Mouse (Mus musculus): Measurements from ENCODE around the gene Gm20388. TPM values are rescaled to one million over a fixed set of nuclear protein-coding genes. Genes with fewer than 3 reads are reported as not detected.

Gene Gm20388
- polyA plus RNA-seq, 1 experiment from 2014 or later = not detected

DNA sequence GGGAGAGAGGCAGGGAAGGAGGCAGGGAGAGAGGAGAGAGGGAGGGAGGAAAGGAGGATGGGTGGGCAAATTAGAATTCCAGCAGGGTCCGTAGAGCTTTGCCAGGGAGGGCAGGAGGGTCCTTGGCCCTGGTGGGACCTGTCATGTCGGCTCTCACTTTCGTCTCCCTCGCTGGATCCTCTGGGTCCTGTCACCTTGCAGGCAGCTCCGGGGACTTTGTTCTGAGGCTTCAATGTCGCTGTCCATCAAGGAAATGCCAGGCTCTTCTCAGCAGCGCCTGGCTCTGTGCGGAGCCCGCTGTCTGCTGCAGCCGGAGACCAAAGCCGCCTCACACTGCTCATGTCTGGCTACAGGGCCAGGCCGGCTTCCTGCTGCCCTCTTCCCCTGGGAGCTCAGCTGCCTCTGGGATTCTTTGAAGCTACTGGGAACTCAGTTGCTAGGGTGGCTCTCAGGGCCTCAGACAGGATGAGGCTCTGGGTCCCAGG, 896.2 kb downstream of the Gm20388 start:
- no peak overlapping the region for H3K9ac ChIP-seq (ENCODE audit: low read depth, low read length)
- no peak for ATAC-seq (ENCODE audit: low FRiP score, low TSS enrichment)
- H3K4me1 ChIP-seq (ENCODE audit: control insufficient read depth, insufficient read depth, low read length) = peaks cover 10% of the 10 kb centered on the region; the same call in 1 of the 2 replicates
- WGBS = 60% methylated on average over 12 of the region's 12 CpGs
- H3K27me3 ChIP-seq (ENCODE audit: control insufficient read depth, insufficient read depth, low read length) = 0 out of 2 replicates have a peak, but pooled peaks cover 9% of the 10 kb centered on the region
- no peaks in the 10 kb centered on the region for H3K9me3 ChIP-seq (ENCODE audit: control insufficient read depth, low read length)
- no peaks in the 10 kb centered on the region for H3K36me3 ChIP-seq (ENCODE audit: control insufficient read depth, insufficient read depth, low read length)
- H3K27ac ChIP-seq (ENCODE audit: low read depth, low read length) = no peak overlapping the region
- H3K4me2 ChIP-seq (replicated peaks; ENCODE audit: low read depth, low read length) = no peak overlapping the region
- H3K4me3 ChIP-seq (ENCODE audit: low read length) = no peak overlapping the region

DNA sequence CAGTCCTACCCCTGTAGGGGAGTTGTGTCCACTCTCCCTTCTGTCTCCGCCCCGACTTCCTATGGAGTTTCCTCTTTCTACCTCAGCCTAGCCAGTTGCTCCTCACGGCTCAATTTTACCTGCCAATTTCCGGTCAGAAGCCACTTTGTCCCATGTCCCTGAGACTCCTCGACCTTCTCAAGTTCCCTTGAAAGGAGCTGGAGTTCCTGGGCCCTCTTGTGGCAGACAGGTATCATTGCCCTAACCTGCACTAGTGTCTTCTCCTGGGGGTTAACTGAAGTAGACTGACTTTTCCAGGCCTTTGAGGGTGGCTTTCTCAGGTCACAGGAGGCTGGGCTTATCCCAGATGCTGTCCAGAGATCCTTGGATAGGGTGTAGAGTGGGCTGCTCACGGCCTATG, 897.1 kb downstream of the Gm20388 start:
- Histone ChIP-seq H3K27me3 (ENCODE audit: control insufficient read depth, insufficient read depth, low read length) (0 out of 2 replicates have a peak, but pooled peaks cover 9% of the 10 kb centered on the region), H3K9me3 (ENCODE audit: control insufficient read depth, low read length) (no peaks in the 10 kb centered on the region), H3K27ac (ENCODE audit: low read depth, low read length) (no peak overlapping the region), H3K9ac (ENCODE audit: low read depth, low read length) (no peak overlapping the region), H3K4me1 (ENCODE audit: control insufficient read depth, insufficient read depth, low read length) (peaks cover 10% of the 10 kb centered on the region; the same call in 1 of the 2 replicates), H3K36me3 (ENCODE audit: control insufficient read depth, insufficient read depth, low read length) (no peaks in the 10 kb centered on the region), H3K4me3 (ENCODE audit: low read length) (no peak overlapping the region), H3K4me2 (replicated peaks; ENCODE audit: low read depth, low read length) (no peak overlapping the region)
- ATAC-seq (ENCODE audit: low FRiP score, low TSS enrichment) = no peak
- 42% methylated on average over 6 of the region's 6 CpGs for WGBS

DNA sequence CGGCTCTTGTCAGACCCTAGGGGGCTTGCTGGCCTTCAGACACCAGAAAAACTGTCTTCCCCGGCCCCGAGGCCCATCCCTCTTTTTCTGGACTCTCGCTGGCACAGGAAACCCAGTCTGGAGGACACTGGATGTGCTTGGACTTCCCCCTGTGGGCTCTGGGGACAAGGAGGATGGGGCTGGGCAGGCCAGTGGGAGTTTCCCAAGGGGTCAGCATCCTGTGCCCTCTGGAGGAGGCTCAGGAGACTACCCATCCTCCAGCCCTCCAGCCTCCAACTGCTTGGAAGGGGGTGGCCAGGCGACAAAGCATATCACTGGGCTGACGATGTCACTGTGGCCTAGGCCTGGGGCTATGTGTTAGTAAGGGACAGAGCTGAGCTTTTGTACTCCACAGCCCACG, 898.4 kb downstream of the Gm20388 start:
- H3K9ac ChIP-seq (ENCODE audit: low read depth, low read length) = no peak overlapping the region
- no peaks in the 10 kb centered on the region for H3K36me3 ChIP-seq (ENCODE audit: control insufficient read depth, insufficient read depth, low read length)
- no peak for ATAC-seq (ENCODE audit: low FRiP score, low TSS enrichment)
- H3K4me2 ChIP-seq (replicated peaks; ENCODE audit: low read depth, low read length) = no peak overlapping the region
- 48% methylated on average over 7 of the region's 7 CpGs for WGBS
- H3K27ac ChIP-seq (ENCODE audit: low read depth, low read length) = no peak overlapping the region
- H3K9me3 ChIP-seq (ENCODE audit: control insufficient read depth, low read length) = no peaks in the 10 kb centered on the region
- no peak overlapping the region for H3K4me3 ChIP-seq (ENCODE audit: low read length)
- peaks cover 9% of the 10 kb centered on the region; the same call in 1 of the 2 replicates for H3K4me1 ChIP-seq (ENCODE audit: control insufficient read depth, insufficient read depth, low read length)
- H3K27me3 ChIP-seq (ENCODE audit: control insufficient read depth, insufficient read depth, low read length) = 0 out of 2 replicates have a peak, but pooled peaks cover 9% of the 10 kb centered on the region

DNA sequence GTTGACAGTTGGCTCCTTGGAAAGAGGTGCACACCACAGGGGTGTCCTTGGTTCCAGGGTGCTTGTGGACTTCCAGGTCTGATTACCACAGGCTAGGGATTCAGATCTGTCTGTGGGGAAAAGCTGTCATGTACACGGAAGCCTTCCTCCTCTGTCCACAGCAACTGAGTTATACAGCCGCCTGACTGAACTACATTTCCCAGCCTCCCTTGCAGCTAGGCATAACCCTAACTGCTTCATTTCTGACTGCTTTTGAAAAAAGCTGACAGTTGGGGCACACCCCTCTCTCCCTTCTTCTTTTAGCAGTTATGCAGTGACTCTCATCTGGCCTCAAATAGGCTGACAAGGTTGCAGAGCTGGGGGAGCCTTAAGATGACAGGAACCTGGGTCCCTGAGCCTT, 901.3 kb downstream of the Gm20388 start:
- H3K9me3 ChIP-seq (ENCODE audit: control insufficient read depth, low read length) = no peaks in the 10 kb centered on the region
- H3K4me3 ChIP-seq (ENCODE audit: low read length) = no peak overlapping the region
- no peaks in the 10 kb centered on the region for H3K36me3 ChIP-seq (ENCODE audit: control insufficient read depth, insufficient read depth, low read length)
- H3K4me1 ChIP-seq (ENCODE audit: control insufficient read depth, insufficient read depth, low read length) = 0 out of 2 replicates have a peak, but pooled peaks cover 4% of the 10 kb centered on the region
- no peak for ATAC-seq (ENCODE audit: low FRiP score, low TSS enrichment)
- H3K9ac ChIP-seq (ENCODE audit: low read depth, low read length) = no peak overlapping the region
- no peak overlapping the region for H3K4me2 ChIP-seq (replicated peaks; ENCODE audit: low read depth, low read length)
- H3K27me3 ChIP-seq (ENCODE audit: control insufficient read depth, insufficient read depth, low read length) = 0 out of 2 replicates have a peak, but pooled peaks cover 1% of the 10 kb centered on the region
- no peak overlapping the region for H3K27ac ChIP-seq (ENCODE audit: low read depth, low read length)
- 80% methylated on average over 2 of the region's 2 CpGs for WGBS

DNA sequence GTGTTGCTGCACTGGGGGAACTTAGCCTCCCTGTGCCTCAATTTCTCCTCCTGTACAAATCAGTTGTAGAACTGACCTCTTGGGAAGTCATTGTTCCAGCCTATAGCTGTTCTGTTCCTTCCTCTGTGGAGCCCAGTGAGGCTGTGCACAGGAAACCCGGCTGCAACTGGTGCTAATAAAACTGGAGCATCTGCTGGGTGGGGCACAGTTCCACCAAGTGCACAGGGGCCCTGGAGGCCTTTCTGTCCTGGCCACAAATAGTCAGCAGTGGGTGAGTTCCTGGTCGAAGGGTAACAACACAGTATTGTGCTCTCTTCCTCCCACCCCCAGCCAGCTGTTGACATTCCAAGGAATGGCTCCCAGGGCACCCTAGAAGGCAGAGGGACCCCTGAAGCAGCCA, 902.4 kb downstream of the Gm20388 start:
- no peaks in the 10 kb centered on the region for H3K9me3 ChIP-seq (ENCODE audit: control insufficient read depth, low read length)
- H3K4me3 ChIP-seq (ENCODE audit: low read length) = no peak overlapping the region
- H3K27ac ChIP-seq (ENCODE audit: low read depth, low read length) = no peak overlapping the region
- no peak overlapping the region for H3K4me2 ChIP-seq (replicated peaks; ENCODE audit: low read depth, low read length)
- H3K36me3 ChIP-seq (ENCODE audit: control insufficient read depth, insufficient read depth, low read length) = no peaks in the 10 kb centered on the region
- ATAC-seq (ENCODE audit: low FRiP score, low TSS enrichment) = no peak
- H3K9ac ChIP-seq (ENCODE audit: low read depth, low read length) = no peak overlapping the region
- H3K27me3 ChIP-seq (ENCODE audit: control insufficient read depth, insufficient read depth, low read length) = 0 out of 2 replicates have a peak, but pooled peaks cover 3% of the 10 kb centered on the region
- no peaks in the 10 kb centered on the region for H3K4me1 ChIP-seq (ENCODE audit: control insufficient read depth, insufficient read depth, low read length)
- 46% methylated on average over 2 of the region's 2 CpGs for WGBS

DNA sequence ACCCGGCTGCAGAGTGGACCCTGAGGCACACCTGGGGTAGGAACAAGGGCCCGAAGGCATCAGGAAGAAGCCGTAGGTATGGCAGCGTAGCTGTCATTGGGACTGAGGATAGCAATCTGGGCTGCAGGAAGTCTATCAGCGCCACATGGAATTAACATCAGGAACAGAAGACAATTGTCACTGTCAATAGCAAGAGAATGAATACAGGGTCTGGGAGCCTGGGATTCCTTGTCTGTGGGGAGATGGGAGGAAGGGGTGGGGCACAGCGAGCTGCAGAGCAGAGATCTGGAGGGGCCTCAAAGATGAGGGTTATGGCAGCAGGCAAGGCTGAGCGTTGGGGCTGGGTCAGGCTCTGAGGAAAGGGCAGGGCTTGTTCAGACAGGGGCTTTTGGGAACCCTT, 903.2 kb downstream of the Gm20388 start:
- no peaks in the 10 kb centered on the region for H3K4me1 ChIP-seq (ENCODE audit: control insufficient read depth, insufficient read depth, low read length)
- ATAC-seq (ENCODE audit: low FRiP score, low TSS enrichment) = no peak
- no peak overlapping the region for H3K4me2 ChIP-seq (replicated peaks; ENCODE audit: low read depth, low read length)
- no peaks in the 10 kb centered on the region for H3K9me3 ChIP-seq (ENCODE audit: control insufficient read depth, low read length)
- no peak overlapping the region for H3K4me3 ChIP-seq (ENCODE audit: low read length)
- 82% methylated on average over 7 of the region's 7 CpGs for WGBS
- no peaks in the 10 kb centered on the region for H3K36me3 ChIP-seq (ENCODE audit: control insufficient read depth, insufficient read depth, low read length)
- no peak overlapping the region for H3K9ac ChIP-seq (ENCODE audit: low read depth, low read length)
- no peak overlapping the region for H3K27ac ChIP-seq (ENCODE audit: low read depth, low read length)
- 0 out of 2 replicates have a peak, but pooled peaks cover 4% of the 10 kb centered on the region for H3K27me3 ChIP-seq (ENCODE audit: control insufficient read depth, insufficient read depth, low read length)

DNA sequence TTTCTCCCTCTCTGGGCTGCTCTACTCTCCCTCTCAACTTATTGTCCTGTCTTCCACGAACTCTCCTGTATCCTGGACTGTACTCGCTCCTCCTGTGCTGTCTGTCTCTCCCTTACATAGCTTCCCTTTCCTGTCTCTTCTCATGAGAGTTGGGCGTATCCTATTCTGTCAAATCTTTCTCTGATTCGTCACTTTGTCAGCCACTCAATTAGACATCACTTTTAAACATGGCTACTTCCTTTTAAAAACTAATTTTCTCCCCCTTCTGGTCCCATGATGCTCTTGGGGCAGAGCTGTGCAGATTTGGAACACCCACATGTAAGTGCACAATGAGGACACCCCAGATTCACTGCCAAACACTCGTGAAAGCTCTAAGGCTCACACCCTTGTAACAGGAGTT, 905.7 kb downstream of the Gm20388 start:
- Histone ChIP-seq H3K4me2 (replicated peaks; ENCODE audit: low read depth, low read length) (no peak overlapping the region), H3K36me3 (ENCODE audit: control insufficient read depth, insufficient read depth, low read length) (no peaks in the 10 kb centered on the region), H3K27ac (ENCODE audit: low read depth, low read length) (no peak overlapping the region), H3K4me3 (ENCODE audit: low read length) (no peak overlapping the region), H3K4me1 (ENCODE audit: control insufficient read depth, insufficient read depth, low read length) (no peaks in the 10 kb centered on the region), H3K9ac (ENCODE audit: low read depth, low read length) (no peak overlapping the region), H3K9me3 (ENCODE audit: control insufficient read depth, low read length) (no peaks in the 10 kb centered on the region), H3K27me3 (ENCODE audit: control insufficient read depth, insufficient read depth, low read length) (peaks cover 16% of the 10 kb centered on the region; the same call in 1 of the 2 replicates)
- ATAC-seq (ENCODE audit: low FRiP score, low TSS enrichment) = no peak
- WGBS = 72% methylated on average over 5 of the region's 5 CpGs

DNA sequence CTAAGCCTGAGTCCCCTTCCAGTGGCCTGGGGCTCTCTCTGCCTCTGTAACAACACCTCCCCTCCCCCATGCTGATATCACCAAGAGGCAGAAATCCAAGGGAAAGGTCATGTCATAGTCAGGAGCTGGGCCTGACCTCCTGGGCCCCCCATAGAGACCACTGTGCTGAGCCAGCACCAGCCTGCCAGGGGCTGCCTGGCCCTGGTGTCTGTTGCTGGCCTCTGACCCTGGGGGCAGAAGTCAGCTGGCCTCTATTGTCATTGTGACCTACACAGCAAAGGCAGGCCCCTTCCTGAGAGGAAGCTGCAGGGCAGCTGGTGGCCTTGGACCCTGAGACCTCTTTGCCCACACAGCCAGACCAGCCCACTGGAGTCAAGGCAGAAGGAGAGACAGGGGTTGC, 909.3 kb downstream of the Gm20388 start:
- Histone ChIP-seq H3K36me3 (ENCODE audit: control insufficient read depth, insufficient read depth, low read length) (no peaks in the 10 kb centered on the region), H3K4me1 (ENCODE audit: control insufficient read depth, insufficient read depth, low read length) (no peaks in the 10 kb centered on the region), H3K9ac (ENCODE audit: low read depth, low read length) (no peak overlapping the region), H3K4me3 (ENCODE audit: low read length) (no peak overlapping the region), H3K27ac (ENCODE audit: low read depth, low read length) (no peak overlapping the region), H3K4me2 (replicated peaks; ENCODE audit: low read depth, low read length) (no peak overlapping the region), H3K27me3 (ENCODE audit: control insufficient read depth, insufficient read depth, low read length) (peaks cover 16% of the 10 kb centered on the region; the same call in 1 of the 2 replicates), H3K9me3 (ENCODE audit: control insufficient read depth, low read length) (peaks cover 5% of the 10 kb centered on the region; the same call in 1 of the 2 replicates)
- no peak for ATAC-seq (ENCODE audit: low FRiP score, low TSS enrichment)

DNA sequence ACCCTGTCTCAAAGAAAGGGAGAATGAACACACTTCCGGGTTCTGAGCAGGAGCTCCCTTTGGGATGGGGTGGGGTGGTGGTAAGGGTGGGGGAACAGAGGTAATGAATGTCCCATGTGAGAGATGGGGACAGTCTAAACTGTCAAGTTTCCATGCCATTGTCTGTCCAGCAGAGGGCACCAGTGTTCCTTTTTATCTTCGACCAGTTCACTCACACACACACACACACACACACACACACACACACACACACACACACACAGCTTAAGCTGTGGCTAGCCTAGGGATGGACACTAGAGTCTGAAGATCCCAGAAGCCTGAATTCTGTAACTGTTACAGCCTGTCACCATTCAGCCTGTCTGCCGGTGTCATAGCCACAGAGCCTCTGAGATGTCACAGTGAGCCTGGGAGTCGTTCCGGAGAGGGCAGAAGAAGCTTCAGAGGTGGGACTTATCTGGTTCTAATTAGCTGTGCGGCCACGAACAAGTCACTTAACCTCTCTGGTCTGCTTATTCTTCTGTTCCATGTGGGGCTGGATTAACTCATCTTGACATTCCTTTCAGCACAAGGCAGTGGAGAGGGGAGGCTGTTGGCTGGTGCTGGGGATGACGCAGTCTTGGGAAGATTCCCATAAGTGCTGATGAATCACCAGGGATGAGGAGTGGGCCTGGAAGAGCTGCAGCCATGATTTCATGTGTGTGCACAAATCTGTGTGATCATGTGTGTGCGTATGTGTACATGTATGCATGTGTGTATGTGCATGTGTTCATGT, 910.9 kb downstream of the Gm20388 start:
- Histone ChIP-seq H3K27me3 (ENCODE audit: control insufficient read depth, insufficient read depth, low read length) (peaks cover 21% of the 10 kb centered on the region; the same call in 1 of the 2 replicates), H3K27ac (ENCODE audit: low read depth, low read length) (no peak overlapping the region), H3K4me1 (ENCODE audit: control insufficient read depth, insufficient read depth, low read length) (no peaks in the 10 kb centered on the region), H3K4me2 (replicated peaks; ENCODE audit: low read depth, low read length) (no peak overlapping the region), H3K9me3 (ENCODE audit: control insufficient read depth, low read length) (peaks cover 5% of the 10 kb centered on the region; the same call in 1 of the 2 replicates), H3K4me3 (ENCODE audit: low read length) (no peak overlapping the region), H3K36me3 (ENCODE audit: control insufficient read depth, insufficient read depth, low read length) (no peaks in the 10 kb centered on the region), H3K9ac (ENCODE audit: low read depth, low read length) (no peak overlapping the region)
- peak; percentile 43 for ATAC-seq (ENCODE audit: low FRiP score, low TSS enrichment)
- 33% methylated on average over 9 of the region's 9 CpGs for WGBS
